Mouse (Mus musculus): ENCODE measurements at regions not wholly inside any gene's neighbourhood (a gene's known extent, or its start where the extent isn't known, plus 50 kb on each side); places are given as distances from the start of the nearest gene placed in this dataset.

DNA sequence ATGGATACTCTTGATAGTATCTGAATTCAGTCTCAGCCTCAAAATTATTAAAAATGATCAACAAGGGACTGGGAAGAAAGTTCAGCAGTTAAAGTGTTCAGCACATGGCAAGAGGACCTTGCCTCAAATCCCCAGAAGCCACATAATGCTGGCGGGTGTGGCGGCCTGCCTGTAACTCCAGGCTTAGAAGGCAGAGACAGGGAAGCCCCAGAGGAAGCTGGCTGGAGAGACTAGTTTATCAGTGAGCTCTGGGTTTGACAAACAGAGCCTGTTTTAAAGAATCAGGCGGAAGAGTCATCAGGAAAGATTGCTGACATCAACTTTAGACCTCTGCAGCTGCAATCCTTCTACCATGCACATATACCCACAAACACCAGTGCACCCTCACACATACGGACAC is 52.1 kb upstream of the Fyn start:
- no peak for DNase-seq

DNA sequence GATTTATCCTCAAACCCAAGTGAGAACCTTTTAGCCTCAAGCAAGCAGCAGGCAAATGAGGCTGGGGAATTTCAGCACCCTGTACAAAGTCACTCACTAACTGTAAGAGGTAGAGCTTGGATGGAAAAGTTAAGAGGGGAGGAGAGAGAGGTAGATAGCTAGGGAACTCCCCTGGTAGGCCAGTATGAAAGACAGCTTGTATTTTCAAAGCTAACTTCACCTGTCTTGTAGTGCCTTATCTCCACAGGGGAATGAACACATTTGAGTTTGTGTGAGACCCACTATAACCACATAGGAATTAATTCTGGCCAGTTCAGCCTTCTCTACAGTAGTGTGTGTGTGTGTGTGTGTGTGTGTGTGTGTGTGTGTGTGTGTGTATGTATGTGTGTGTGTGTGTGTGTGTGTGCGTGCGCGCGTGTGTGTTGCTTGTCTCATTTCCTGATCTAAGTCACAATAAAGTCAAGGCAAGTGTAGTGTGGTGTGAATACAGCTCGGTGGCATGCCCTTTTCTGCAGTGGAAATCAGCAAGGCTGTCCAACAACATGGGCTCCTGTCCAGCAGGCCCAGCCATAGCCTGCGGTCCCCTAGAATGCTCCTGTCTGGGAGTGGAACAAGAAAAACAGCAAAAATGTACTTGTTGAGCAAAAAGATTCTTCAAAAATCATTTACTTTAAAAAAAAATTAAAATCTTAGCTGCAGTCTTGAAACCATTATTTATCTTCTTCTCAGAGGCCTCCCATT is 53.1 kb upstream of the Fyn start:
- DNase-seq, result no peak

DNA sequence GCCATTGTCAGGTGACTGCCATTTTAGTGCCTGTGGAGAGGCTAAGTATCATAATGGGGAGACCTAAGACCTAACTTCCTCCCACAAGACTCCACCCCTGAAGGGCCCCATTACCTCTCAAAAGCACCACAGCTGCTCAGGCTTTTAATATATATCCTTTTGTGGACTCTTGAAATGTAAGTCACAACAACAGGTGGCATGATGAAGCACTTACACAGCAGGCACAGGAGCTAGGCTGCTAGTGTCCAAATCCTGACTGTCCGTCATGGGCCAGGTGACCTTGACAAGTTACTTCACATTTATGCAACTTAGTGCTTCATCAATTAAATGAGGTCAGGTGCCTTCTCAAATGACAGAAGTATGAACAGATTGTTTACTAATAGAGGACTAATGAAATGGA is 57.2 kb upstream of the Fyn start:
- no peak for DNase-seq

DNA sequence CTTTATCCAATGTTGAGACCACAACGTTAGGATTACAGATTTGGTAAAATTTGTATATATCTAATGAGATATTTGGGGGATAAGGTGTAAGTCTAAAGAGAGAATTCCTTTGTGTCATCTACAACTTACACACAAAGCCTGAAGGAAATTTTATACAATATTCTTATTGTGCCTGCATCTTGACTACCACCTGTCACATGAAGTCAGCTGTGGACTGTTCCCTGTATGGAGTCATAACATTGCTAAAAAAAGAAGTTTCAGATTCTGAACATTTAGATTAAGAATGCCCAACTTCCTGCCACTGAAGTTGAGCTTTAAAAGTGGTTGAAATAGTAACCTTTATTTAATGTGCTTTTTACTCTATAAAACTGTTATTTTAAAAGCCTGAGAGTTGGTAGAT is 60.1 kb upstream of the Fyn start:
- no peak for DNase-seq

DNA sequence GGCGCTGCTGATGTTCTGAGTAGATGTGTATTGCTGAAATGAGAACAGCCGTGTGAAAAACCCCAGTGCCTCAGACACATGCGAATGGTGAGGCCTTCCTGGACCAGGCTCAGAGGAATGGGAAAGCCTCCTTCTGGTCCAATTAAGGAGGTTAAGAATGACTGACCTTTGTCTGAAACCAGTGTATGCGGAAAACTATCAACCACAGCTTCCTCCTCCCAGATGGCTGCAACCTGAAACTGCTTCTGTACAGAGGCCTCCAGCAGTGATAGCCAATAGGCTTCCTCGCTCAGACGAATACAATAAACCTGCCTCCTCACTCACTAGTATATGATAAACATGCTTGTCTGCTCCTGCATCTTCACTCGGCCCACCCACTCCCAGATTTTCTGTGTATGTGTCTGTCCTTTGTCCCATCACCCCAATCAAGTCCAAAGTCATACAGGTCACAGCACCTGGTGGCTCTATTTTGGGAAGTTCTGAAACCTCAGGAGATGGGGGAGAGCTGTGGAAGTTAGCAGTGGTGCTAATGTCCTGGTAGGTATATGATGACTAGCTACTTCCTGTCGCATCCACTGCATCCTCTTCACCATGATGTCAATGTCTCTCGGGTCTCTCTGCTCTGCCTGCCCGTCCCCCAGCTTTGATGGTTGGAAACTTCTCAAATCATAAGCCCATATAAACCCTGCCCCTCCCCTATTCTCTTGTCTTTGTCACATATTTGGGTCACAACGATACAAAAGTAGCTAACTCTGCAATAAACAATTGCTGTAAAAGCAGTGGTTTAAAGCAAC is 75.8 kb upstream of the Fyn start:
- no peak for DNase-seq

DNA sequence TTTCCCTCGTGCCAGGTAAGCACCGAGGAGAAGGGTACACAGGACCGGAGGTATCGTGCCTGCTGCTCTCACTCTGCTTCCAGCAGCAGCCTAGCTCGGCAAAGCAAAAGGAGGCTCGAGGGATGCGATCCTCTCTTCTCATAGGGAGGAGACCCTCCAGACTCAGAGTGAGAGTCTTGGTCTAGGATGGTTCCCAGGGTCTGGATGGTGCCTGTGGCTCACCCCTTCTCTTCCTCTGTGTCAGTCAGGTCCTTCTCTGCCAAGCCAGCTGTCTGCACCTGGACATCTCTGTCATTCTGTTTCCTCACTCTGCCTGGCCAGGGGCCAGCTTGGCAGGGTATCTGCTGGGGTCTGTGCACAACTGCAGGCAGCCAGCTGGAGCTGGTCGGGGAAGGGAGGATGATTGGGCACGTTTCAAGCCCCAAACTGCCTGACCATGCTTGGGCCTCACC is 76.9 kb upstream of the Fyn start:
- DNase-seq, result no peak

DNA sequence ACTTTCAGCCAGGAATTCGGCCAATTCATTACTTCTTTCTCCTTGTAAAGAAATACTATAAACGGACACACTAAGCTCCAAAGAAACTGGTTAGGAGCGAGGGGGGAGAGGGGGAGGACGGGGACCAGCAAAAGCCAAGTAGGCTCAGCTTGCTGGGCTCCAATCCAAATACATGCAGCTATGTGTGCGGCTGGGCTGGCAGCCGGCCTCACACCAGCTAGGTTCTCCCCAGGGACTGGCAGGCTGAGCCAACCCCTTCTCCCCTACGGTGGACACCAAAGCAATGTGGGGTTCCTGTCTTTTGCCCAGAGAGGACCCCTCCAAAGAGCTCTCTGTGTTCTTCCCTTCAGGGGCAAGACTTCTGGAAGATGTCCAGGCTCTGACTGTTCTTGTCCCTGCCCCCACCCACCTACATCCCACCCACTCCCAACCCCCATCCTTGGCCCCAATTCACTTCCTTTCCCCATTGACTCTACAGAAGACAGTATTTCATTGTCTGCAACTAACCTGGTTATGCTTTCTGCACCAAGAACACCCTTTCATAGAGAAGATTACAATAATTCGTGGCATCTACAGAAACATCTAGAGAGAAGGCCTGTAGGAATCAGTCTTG is 77.4 kb upstream of the Fyn start:
- peak; percentile 39 for DNase-seq

DNA sequence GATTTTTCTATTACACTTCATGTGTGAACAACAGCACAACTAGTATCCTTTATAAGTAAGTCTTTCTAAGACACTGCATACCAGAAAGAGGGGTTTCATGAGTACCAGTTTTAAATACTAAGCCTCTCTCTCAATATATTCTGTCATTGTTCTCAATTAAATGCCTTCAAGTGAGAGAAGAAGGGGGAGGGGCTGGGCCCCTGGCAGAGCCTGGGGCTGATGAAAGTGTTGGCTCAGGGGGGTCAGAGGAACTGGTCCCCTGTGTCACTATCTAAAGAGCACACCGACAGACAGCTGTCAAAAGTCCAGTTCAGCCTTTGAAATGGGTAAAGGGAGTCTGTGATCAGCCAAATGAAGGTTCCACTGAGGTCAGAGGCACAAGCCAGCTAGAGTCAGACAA is 78.4 kb upstream of the Fyn start:
- DNase-seq, result no peak

DNA sequence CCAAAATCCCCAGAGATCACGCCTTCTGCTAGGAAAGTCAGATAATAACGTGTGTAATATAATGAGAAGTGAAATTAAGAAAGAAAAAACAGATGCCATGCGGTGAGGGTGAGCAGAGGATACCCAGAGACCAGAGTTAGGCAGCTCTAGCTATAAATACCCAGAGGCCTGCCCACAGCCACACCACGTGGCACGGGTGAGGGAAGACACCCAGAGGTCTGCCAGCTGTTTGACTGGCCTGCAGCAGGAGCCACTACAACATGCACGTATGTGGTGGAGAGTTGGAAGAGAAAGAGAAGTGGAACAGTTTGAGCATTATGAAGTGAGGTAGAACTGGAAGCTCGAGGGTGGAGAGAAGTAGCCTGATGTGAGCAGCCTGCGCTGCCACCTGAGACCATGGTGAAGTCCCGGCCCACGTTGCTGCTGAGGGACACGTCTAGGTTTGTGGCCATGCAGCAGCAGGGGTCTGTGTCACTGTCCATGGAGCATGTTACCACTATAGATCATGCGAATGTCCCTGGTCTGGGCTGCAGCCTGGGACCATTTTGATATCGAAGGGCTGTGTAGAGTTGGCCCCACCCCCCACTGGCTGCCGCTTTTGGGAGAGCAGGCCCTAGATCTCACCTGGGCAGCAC is 88.2 kb upstream of the Fyn start:
- no peak for DNase-seq

DNA sequence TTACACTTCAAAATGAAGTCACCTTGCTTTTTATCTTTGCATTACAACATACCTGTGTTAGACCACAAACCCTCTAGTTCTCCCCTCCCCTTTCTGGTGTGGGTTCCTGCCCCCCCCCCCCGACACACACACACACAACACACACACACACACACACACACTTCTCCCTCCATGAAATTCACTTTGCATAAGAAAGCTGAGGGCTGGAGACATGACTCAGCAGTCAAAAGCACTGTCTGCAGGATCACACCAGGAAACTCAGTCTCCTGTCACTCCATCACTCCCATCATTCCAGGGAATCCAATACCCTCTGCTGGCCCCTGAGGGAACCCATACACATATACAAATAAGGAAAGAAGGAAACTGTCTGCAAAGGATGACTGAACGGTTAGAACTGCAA is 94.5 kb upstream of the Fyn start:
- DNase-seq, result no peak

DNA sequence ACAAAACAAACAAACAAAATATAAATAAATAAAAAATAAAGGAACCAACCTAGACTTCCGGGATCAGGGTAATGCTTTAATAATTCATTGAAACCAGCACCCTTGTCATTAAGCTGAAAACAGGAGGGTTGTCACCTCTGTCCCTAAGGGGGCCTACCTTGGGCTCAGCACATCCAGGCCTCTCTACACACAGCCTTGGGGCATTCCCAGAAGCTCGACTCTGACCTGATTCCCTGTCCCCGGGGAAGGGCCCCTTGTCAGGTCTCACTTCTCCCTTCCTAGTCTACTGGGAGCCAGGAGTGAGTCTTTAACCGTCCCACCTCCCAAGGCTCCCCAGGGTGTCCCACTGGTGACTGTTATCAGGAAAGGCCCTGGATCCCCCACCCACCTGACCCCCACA is 95.2 kb upstream of the Fyn start:
- DNase-seq, result no peak

DNA sequence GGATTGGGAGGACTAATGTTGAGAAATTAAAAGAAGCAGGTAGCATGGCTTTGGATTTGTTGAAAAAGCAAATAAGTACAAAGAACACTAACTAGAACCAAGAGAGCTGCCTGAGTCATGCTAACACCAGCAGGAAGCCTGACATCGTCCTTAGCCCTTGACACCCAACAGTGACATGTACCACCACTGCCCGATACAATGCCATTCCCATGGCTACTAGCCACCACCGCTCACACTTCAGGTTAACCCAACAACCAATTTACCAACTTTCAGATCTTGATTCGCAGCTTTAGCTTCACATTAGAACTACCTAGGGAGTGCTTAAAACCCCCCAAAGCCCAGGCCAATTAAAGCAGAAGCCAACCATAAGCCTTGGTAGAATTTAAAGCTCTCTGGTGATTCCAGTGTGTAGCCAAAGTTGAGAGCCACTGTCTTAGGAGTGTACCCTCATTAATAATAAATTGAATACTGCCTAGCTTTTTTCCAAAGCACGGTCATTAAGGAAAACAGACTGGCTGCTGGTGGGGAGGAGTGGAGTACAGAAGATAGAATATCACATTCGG is 96.2 kb upstream of the Fyn start:
- DNase-seq, result no peak

DNA sequence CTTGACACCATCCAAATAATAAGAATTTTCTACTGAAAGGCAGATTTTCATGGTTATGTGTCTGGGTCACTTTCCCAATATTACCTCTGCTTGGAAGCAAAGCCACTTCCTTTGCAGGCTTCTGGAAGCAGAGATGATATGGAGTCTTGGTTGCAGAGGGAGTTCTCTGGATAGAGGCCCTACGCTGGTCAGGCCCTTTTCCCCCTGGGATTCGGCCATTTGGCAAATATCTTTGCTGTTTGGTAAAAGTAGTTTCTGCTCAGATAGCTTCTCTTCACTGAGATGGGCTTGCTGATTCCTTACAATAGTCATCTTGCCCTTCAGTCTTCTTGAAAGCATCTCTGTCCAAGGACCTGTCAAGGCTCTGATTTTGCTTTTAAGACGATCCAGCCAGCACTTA is 98.2 kb upstream of the Fyn start:
- no peak for DNase-seq

DNA sequence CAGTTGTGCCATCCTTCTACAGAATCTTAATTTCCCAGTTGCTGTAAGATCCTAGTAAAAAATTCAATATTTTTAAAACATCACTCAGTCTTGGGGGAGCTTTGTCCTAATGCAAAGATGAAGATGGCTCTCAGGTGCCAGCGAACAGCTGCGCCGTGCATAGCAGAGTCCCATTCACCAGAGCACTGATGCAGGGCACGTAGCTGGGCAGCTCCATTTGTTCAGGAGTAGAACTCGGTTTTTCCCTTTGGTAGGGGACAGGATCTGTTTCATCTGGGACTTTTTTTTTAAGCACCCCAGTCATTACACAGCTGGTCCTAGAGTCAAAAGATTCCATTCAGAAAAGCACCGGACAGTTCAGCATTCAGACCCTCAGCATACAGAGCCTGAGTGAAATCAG is 101.4 kb upstream of the Fyn start:
- no peak for DNase-seq

DNA sequence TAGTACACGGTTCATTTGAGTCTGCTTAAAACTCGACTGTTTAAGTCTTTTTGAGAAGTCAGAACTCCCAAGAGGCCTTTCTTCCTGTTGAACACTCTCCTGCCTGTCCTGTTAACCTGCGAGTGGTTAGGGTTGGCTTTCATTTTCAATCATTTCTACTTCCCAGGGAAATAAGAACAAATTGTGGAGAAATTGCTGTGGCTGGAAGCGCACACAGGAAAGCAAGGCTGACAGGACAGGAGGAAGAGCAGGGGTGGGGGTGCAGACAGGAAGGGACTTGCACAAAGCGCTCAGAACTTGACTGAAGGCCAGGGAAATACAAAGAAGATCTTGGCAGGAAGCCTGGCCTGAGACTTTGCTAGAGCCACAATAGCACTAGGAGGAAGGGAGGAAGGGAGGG is 102.2 kb upstream of the Fyn start:
- DNase-seq, result peak; percentile 68

DNA sequence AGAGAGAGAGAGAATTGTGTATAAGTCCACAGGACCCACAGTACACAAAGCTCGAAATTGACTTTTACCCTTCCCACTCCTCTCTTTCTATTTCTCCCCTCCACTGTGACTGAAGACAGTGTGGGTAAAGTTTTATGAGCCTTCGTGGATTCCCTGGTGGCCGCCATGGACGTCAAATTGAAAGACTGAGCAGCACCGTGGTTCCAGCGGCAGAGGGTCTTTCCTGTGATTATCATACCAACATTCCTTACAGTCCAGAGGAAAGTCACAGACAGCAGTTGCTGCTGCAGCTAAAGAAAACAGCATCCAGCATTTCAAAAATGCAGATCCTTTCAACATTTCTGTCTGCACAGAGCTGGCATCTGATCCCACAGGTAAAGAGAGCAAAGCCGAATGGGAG is 98.9 kb upstream of the Ccn6 start:
- DNase-seq, result no peak

DNA sequence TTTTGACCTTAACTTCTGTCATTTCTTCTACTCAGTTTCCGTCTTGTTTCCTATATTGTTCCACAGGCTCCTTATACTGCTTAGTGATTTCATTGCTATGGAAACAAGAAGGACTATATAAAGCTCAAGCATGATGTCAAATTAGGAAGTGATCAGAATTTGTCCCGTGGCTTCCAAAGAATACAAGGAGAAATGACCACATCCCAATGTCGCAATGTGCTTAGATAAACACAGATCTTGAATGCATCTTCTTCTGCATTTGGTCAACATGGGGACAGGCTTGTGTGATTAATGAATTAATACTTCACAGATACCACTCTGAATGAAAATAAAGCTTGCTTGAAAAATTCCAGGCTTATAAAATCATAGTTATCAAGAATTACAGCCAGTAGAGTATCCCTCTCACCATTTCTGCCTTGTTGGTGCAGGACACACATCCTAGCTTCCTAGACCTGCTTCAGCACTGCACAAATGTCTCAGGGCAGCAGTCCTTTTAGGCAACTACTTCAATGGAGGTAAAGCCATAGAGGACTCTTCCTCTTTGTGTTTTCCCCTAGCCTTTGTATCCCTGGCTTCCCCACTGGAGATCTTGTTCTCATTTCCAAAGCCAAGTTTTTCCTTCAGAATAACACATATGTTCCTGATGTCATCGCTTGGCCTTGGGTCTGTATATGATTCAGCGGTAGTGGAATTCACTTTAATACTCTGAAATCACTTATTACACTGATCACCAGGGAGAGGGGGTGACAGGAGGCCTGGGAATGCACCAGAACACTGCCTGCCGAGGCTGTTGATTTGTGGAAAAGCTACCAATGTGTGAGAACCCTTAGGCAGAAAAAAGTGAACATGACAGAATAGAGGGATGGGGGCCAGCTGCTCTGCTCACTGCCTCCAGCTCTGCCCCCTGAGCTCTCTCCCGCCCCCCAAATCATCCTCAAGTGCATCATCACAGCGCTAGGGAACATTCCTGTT is 97.9 kb upstream of the Ccn6 start:
- DNase-seq, result no peak

DNA sequence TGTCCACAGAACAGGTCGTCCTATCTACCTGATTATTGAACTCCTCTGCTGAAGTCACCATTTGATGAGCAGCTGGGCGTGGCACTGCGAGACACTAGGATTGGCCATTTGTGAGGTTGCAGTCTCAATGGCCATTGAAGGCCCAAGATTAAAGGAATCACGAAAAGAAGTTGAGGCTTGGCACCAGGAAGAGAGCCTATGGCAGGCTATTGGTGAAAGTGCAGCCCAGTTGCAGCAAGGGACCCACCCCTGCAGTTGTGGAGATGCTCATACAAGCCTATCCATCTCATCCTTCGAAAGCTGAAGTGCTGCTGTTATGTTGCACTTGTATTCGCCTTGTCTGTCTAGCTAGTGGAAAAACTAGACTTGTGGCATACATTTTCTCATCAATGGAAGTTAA is 96.5 kb upstream of the Ccn6 start:
- DNase-seq, result no peak

DNA sequence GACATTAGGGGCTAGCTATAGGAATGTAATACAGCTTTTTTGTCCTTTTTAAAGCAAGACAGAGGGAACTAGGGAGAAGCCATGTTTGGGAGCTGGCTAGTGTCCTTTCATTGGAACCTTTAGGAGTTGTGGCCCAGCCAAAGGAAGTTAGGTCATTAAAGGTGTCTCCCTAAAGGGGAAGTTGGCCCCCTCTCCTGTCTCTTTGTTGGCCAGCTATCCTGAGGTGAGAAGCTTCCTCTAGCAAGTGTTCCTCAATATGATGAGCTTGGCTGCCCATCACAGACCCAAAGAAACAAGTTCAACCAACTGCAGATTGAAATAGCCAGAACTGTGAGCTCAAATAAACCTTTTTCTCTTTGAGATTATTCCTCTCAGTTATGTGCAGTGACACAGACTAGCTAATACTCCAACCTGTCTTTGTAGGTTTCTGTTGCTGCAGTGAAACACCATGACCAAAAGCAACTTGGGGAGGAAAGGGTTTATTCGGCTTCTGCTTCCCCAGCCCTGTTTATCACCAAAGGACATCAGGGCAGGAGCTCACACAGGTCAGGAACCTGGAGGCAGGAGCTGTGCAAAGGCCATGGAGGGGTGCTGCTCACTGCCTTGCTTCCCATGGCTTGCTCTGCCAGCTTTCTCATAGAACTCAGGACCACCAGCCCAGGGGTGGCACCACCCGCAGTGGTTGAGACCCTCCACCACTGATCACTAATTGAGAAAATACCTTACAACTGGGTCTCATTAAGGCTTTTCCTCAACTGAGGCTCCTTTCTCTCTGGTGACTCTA is 94.0 kb upstream of the Ccn6 start:
- DNase-seq, result no peak

DNA sequence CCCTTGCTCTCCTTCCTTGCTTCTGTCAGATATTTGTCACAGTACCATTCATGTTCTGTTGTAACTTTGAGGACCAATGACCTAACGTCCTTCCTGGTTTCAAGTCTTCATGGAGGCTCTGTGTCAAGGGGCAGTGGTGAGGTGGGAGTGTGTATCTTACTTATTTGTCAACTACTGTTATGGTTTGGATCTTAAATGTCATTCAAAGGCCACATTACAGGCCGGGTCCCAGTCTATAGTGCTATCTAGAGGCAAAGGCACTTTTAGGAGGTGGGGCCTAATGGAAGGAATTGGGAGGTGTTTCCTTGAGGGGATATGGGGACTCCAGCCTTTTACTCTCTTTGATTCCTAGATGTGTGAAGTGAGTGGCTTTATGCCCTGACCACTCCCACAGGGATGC is 91.0 kb upstream of the Ccn6 start:
- DNase-seq, result no peak

DNA sequence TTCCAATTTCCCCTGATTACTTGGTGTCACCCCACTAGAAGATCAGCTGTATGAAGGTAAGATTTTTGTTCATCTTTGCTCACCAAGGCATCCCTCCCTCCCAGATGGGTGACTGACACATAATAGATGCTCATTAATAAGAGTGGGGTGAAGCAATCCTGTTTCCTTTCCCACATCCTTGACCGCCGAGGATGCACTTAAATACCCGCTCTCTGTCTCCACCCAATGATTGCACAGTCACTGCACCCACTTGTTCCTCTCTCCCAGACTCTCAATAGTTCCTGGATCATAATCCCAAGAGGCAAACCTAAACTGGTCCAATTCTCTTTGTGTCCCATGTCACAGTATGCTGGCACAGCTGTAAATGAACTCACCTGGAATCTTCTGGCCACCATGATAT is 86.4 kb upstream of the Ccn6 start:
- no peak for DNase-seq
